ENCODE assay signal across 9 mouse cellular contexts in the genomic region with DNA sequence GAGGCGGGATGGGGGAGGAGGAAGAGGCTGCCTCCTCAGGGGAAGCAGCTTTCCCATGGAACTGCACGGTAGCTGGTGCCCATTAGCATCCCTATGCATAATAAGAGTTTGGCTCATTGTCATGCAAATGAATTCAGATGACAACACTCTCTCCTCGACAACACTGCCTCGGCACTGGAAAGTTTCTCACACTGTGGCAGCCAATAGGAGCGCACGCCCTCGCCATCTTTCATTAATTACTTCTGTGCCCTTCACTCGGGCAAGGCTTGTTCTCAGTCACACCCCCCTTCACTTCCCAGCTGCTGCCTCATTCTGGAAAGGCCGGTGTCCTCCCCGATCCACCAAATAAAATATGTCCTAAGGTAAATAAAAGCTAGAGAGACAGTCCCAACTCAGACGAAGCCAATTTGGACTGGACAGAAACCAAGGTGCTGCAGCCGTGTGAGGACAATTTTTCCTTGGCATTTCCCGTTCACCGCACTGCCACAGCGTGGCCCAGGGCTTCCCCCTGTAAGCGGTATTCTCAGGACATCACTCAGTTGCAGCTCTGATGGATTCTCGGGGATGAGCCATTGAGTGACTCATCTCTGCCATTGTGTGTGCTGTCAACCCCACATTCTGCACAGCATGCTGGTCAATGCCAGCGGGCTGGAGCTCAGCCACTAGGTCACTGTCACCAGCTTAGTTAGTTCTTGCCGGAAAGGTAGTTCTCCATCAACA. TPM values are rescaled to one million over a fixed set of nuclear protein-coding genes. Genes with fewer than 3 reads are reported as not detected.
DNase-seq lines count a peak whose midpoint lies in the region; ATAC-seq and TF ChIP-seq lines count a peak whose summit lies in the region.
"Had no signal": no experiment of that assay in that cellular context is flagged by ENCODE, and none has a peak within 500 bp of the region (broad histone marks: within the 10 kb centered on the region; RNA-seq: fewer than 3 reads in every experiment).

No protein-coding gene starts in this region.

- no peak for TF ChIP-seq CTCF in lung, embryonic 14.5 days (IDR thresholded peaks at IDR 0.05; ENCODE audit: low read depth)

- H3K4me1 ChIP-seq in lung, embryonic 14.5 days (ENCODE audit: insufficient read depth) = 0 out of 2 replicates have a peak, but pooled peaks cover 11% of the 10 kb centered on the region
- peaks cover 4% of the 10 kb centered on the region; the same call in 1 of the 2 replicates for H3K4me1 ChIP-seq in embryonic facial prominence, embryonic 11.5 days (ENCODE audit: control insufficient read depth, insufficient read depth, low read length)
- peaks cover 23% of the 10 kb centered on the region for H3K4me1 ChIP-seq in intestine, embryonic 16.5 days (ENCODE audit: control insufficient read depth, insufficient read depth, low read length)
- H3K4me1 ChIP-seq in neural tube, embryonic 15.5 days = peaks cover 25% of the 10 kb centered on the region
- H3K4me1 ChIP-seq: megakaryocyte, embryonic 14.5 days had no signal

- no peak overlapping the region for H3K27ac ChIP-seq in lung, embryonic 14.5 days (ENCODE audit: low read depth)
- no peak overlapping the region for H3K27ac ChIP-seq in embryonic facial prominence, embryonic 11.5 days (replicated peaks; ENCODE audit: low read depth, low read length)
- no peak overlapping the region for H3K27ac ChIP-seq in intestine, embryonic 16.5 days (ENCODE audit: low read length)
- H3K27ac ChIP-seq in neural tube, embryonic 15.5 days (replicated peaks) = peak overlapping the region; percentile 76

- intact Hi-C loops in left cerebral cortex, postnatal 36 days (cut with DNase I) = loop anchor here (2.0 kb wide), 1 partner anchor 165 kb away; no protein-coding TSS in a partner anchor

- peak overlapping the region; percentile 16; the same call in 1 of the 2 replicates for H3K4me3 ChIP-seq in lung, embryonic 14.5 days (ENCODE audit: low read depth, low read length)
- peak overlapping the region; percentile 9; the same call in 1 of the 2 replicates for H3K4me3 ChIP-seq in embryonic facial prominence, embryonic 11.5 days (ENCODE audit: low read depth, low read length)
- peak overlapping the region; percentile 20 for H3K4me3 ChIP-seq in intestine, embryonic 16.5 days (ENCODE audit: low read length)
- H3K4me3 ChIP-seq in neural tube, embryonic 15.5 days (replicated peaks) = peak overlapping the region; percentile 21
- H3K4me3 ChIP-seq: megakaryocyte, embryonic 14.5 days had no signal

- H3K27me3 ChIP-seq in lung, embryonic 14.5 days (ENCODE audit: insufficient read depth, low read length) = no peaks in the 10 kb centered on the region
- H3K27me3 ChIP-seq in embryonic facial prominence, embryonic 11.5 days (ENCODE audit: control insufficient read depth, insufficient read depth, low read length) = peaks cover 3% of the 10 kb centered on the region; the same call in 1 of the 2 replicates
- no peaks in the 10 kb centered on the region for H3K27me3 ChIP-seq in intestine, embryonic 16.5 days (replicated peaks; ENCODE audit: control insufficient read depth, insufficient read depth, low read length)
- H3K27me3 ChIP-seq in neural tube, embryonic 15.5 days (replicated peaks) = 0 out of 2 replicates have a peak, but pooled peaks cover 3% of the 10 kb centered on the region

- H3K4me2 ChIP-seq in lung, embryonic 14.5 days = peak overlapping the region; percentile 59
- peak overlapping the region; percentile 43 for H3K4me2 ChIP-seq in embryonic facial prominence, embryonic 11.5 days (ENCODE audit: low read depth, low read length)
- H3K4me2 ChIP-seq in intestine, embryonic 16.5 days (ENCODE audit: low read depth, low read length) = peak overlapping the region; percentile 54
- peak overlapping the region; percentile 55 for H3K4me2 ChIP-seq in neural tube, embryonic 15.5 days

- no peak for ATAC-seq in lung, embryonic 14.5 days (ENCODE audit: insufficient read depth)
- ATAC-seq in embryonic facial prominence, embryonic 11.5 days (replicated peaks; ENCODE audit: insufficient number of reproducible peaks, low FRiP score, low TSS enrichment, low read depth) = peak; percentile 82
- peak; percentile 39 for ATAC-seq in intestine, embryonic 16.5 days
- peak; percentile 93 for ATAC-seq in neural tube, embryonic 15.5 days (ENCODE audit: low FRiP score)

- H3K9ac ChIP-seq in lung, embryonic 14.5 days = no peak overlapping the region; the same call in 1 of the 2 replicates
- no peak overlapping the region; the same call in 1 of the 2 replicates for H3K9ac ChIP-seq in embryonic facial prominence, embryonic 11.5 days (replicated peaks; ENCODE audit: low read length)
- H3K9ac ChIP-seq in intestine, embryonic 16.5 days (ENCODE audit: low read depth, low read length) = no peak overlapping the region
- no peak overlapping the region for H3K9ac ChIP-seq in neural tube, embryonic 15.5 days (replicated peaks)

- no peaks in the 10 kb centered on the region for H3K36me3 ChIP-seq in lung, embryonic 14.5 days (ENCODE audit: insufficient read depth)
- H3K36me3 ChIP-seq in embryonic facial prominence, embryonic 11.5 days (replicated peaks; ENCODE audit: control insufficient read depth, insufficient read depth, low read depth, low read length) = no peaks in the 10 kb centered on the region
- H3K36me3 ChIP-seq in intestine, embryonic 16.5 days (ENCODE audit: control insufficient read depth, insufficient read depth, low read length) = no peaks in the 10 kb centered on the region
- H3K36me3 ChIP-seq in neural tube, embryonic 15.5 days = no peaks in the 10 kb centered on the region

- H3K9me3 ChIP-seq in lung, embryonic 14.5 days (ENCODE audit: low read depth, low read length) = no peaks in the 10 kb centered on the region
- H3K9me3 ChIP-seq in embryonic facial prominence, embryonic 11.5 days (replicated peaks; ENCODE audit: control insufficient read depth, low read length) = no peaks in the 10 kb centered on the region
- H3K9me3 ChIP-seq in intestine, embryonic 16.5 days (ENCODE audit: control insufficient read depth, low read length) = no peaks in the 10 kb centered on the region
- no peaks in the 10 kb centered on the region for H3K9me3 ChIP-seq in neural tube, embryonic 15.5 days (replicated peaks)

- DNase-seq in lung, embryonic 14.5 days = peak; percentile 5
- DNase-seq in lung, postnatal 36 days = no peak
- DNase-seq in embryonic facial prominence, embryonic 11.5 days (ENCODE audit: low spot score) = peak; percentile 65
- DNase-seq in left cerebral cortex, postnatal 36 days (ENCODE audit: low spot score in 2 of 2) = peak; percentile 29 to 50
- no peak for DNase-seq in thymus, postnatal 0 days (ENCODE audit: low spot score)
- no peak for DNase-seq in heart, postnatal 4 days

- WGBS in lung, embryonic 14.5 days = 5% methylated on average over 19 of the region's 19 CpGs
- 4% methylated on average over 19 of the region's 19 CpGs for WGBS in embryonic facial prominence, embryonic 11.5 days
- WGBS in intestine, embryonic 16.5 days = 18% methylated on average over 19 of the region's 19 CpGs
- 2% methylated on average over 19 of the region's 19 CpGs for WGBS in neural tube, embryonic 15.5 days

RNA-seq across cellular contexts. Expression of a gene that starts 29.3 kb away (rescaled TPM):
- polyA plus RNA-seq in lung, embryonic 14.5 days (2014; fragmentation: Nextera tagmentation; extraction: Ambion mirVana) = 75.7 and 81.6 TPM in 2 replicates
- 91.9 and 93.0 TPM in 2 replicates for polyA plus RNA-seq in embryonic facial prominence, embryonic 11.5 days (2014; fragmentation: Nextera tagmentation; extraction: Ambion mirVana)
- 25.5 and 26.5 TPM in 2 replicates for polyA plus RNA-seq in intestine, embryonic 16.5 days (2015; fragmentation: Nextera tagmentation; extraction: Ambion mirVana)
- 10 to 100 TPM; 24.0 to 24.4 TPM for total RNA-seq in left cerebral cortex, postnatal 36 days (2021)
- 35.1 and 38.8 TPM in 2 replicates for polyA plus RNA-seq in neural tube, embryonic 15.5 days (2015; fragmentation: Nextera tagmentation; extraction: Ambion mirVana)
- polyA plus RNA-seq in thymus, postnatal 0 days (2015; fragmentation: Nextera tagmentation; extraction: Ambion mirVana) = 6.0 and 7.2 TPM in 2 replicates
- 10 to 100 TPM; 11.1 to 11.9 TPM for total RNA-seq in heart, postnatal 4 days (2021)

Comparison
In these comparisons a context has a peak if more than half of its experiments do, and no peak if none do; other contexts are left out.
1. DNase-seq: peak in lung, embryonic 14.5 days (single experiment), embryonic facial prominence, embryonic 11.5 days (single experiment) and left cerebral cortex, postnatal 36 days (2 of 2); none in lung, postnatal 36 days (single experiment), thymus, postnatal 0 days (single experiment) and heart, postnatal 4 days (single experiment).
2. Peak in every context shown above with its lines, with median percentiles within 50 percentile points of each other: H3K4me2 ChIP-seq and H3K4me3 ChIP-seq.